Mouse (Mus musculus) brain, embryonic 14.5 days (tissue): ENCODE results near the gene Dhx30.

ENCODE experiments used
- CTCF ChIP-seq: fragments of 200-500 bp; IDR thresholded peaks from 2 replicates; pipeline ENCODE4 v1.5.1; 2012; ENCODE audit warnings: inconsistent platforms, mild to moderate bottlenecking, moderate library complexity, borderline replicate concordance; ENCODE audit not compliant: insufficient read depth, insufficient read length; ENCODE audit errors: extremely low read depth
- POLR2A ChIP-seq: fragments of 200-500 bp; IDR thresholded peaks from 2 replicates; pipeline ENCODE4 v1.6.1; 2012; ENCODE audit warnings: mild to moderate bottlenecking, inconsistent platforms, borderline replicate concordance; ENCODE audit not compliant: poor library complexity, insufficient read depth, insufficient read length, severe bottlenecking; ENCODE audit errors: extremely low read depth

GRCm38 (mm10) chr9:110116353-110116976, 1.2 kb downstream of the Dhx30 start:
- TF ChIP-seq POLR2A (no peak), CTCF (no peak)
